Mouse (Mus musculus) retina, postnatal 7 days (tissue): Measurements from ENCODE around the gene Trpv1.

Experiments used
- DNase-seq: peaks from one replicate; pipeline ENCODE4 v3.0.0-alpha.2; 2012; ENCODE audit warnings: low read depth, low spot score

Gene Trpv1

DNA sequence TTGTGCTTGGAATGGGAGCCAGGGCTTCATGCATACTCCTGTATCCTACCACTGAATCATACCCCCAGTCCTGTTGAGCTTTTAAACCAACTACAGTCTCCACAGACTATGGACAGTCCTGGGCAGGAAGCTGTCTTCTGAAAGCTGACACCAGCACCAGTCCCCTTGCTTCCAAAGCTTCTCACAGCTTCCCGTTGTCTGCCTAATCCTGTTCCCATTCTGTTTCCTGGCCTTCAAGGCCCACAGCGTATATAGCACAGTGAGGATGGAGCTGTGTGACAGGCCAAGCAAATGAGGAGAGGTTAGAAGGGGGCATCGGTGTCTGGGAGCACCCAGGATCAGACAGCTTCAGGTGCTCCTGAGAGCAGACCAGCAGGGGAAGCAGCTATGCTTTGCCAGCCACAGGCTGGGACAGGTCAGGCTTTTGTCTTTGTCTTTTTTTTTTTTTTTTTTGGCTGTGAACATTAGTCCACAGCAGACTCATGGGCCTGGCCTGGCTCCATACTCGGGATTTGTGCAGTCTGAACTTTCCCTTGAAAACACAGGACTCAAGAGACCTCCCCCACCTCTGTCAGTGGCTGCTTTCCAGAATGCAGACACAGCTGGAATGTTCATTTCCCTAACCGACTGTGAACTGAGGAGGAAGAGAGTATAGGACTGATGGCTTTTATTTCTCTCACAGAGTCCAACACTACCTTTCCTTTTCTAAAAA is 2.1 kb downstream of the Trpv1 start:
- no peak for DNase-seq

DNA sequence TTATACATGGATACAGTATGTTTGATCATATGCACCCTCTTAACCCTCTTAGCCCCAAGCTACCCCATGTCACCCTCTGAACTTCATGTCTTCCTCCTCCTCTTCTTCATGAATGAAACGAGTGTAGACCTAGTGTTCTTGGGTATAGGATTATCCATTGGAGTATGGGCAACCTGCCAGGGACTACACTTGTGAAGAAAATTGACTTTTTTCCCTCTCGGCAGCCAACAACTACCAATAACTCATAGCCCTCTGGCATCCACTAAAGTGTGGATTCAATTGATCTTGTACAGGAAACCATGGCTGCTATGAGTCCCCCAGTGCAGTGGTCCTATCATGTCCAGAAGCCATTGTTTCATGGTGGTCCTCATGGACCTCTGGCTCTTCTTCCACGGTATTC is 2.6 kb downstream of the Trpv1 start:
- DNase-seq: no peak

DNA sequence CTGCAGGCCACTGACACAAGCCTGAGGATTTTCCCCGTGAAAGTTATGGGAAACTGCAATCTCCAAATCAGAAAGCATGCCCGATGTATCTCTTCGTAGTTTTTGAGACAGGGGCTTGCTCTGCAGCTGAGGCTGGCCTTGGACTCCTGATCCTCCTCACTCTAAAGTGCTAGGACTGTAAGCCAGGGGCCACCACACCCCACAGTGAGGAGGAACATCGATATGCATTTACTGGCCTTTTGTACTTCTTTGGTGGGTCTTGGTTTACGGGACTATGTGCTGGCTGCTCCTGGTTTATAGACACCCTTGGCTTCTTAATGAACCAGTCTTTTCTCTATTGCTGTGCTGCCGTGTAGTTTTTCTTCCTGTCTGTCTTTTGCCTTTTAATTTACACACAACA is 8.1 kb downstream of the Trpv1 start:
- no peak for DNase-seq

DNA sequence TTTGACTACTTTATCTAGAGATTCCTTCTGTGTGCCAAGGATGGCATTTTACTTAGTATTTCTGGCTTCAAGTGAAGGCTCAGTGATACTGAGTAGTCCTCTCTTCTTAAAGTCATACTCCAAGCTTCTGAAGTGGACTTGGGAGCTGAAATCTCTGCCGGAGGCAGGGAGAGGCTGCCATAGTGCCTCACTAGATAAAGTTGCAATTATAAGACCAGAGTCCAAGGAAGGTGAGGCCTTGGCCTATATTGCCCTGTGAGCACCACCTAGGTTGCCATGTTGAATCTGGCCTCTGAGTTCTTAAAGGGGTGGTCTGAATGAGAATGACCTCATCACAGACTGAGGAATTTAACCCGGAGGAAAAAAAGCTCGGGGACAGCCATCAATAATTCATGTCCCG is 8.7 kb downstream of the Trpv1 start:
- DNase-seq: no peak

DNA sequence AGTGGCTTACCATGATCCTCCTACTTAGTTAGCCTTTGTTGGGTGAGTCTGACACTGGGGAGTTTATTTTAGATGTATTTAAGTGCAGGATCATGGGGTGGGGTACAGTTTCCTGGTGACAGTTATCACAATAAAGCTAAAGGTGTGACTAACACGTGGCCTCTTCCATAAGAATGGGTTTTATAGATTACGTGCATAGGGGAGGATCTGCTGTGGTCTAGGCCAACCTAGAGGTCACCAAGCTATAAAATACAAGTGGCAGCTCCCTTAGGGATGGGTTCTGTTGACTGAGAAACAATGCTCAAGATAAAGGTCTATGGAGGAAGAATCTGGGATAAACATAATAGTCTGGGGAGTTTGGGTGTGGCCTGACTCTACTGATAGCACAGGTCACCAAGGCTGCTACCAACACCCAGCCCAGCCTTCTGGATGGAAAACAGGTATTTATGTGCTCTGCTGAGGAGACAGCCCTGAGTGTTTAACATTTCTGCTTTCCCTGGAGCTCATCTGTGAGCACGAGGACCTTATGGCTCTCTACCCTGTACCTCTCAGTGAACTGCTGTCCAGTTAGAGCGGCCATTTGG is 23.4 kb downstream of the Trpv1 start:
- no peak for DNase-seq

DNA sequence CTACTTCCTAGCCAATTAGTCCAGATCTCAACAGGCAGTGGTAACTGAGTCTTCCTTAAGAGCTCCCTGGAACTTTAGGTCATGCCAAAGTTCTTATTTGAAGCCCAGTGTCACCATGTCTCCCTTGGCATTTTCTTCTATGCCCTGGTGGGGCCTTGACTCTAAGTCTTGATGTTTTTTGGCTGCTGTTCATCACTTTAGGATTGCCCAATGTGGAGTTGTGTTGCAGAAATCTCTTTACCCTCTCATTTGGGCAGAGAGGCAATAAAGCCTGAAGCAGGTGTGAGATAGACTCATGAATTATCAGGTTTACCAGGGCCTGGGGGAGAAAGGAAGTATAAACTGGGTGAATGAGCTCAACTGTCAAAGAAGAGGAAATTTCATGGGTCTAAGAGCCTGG is 24.6 kb downstream of the Trpv1 start:
- DNase-seq: no peak

DNA sequence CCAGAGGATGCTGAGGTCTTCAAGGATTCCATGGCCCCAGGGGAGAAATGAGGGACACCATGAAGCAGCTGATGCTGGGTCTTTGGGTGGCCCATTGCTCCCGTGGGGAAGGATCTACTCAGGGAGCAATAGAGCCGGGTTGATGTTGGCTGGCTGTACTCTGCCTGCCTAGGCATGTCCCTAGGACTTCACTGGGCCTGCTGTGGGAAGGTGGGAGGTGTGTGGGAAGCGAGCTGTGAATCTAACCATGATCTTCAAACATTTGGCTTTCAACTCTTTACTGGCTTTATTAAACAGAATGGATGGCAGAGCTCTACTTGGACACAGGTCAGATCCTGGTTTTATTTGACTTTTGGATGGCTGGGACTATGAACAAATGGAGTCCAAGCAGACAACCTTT is 26.4 kb downstream of the Trpv1 start:
- no peak for DNase-seq

DNA sequence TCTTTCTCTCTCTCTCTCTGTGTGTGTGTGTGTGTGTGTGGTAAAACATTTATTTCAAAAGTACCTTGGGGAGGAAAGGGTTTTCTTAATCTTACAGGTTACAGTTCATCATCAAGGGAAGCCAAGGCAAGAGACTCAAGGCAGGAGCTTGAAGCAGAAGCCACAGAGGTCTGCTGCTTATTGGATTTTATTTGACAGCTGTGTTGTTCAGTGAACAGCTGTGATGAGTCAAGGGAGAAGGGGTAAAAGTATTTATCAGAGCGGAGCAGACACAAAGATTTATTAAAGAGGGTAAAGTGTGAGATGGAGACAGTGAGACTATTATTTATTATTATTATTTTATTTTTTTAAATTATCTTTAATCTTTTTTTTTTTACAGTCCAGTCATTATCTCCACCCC is 27.3 kb downstream of the Trpv1 start:
- no peak for DNase-seq

DNA sequence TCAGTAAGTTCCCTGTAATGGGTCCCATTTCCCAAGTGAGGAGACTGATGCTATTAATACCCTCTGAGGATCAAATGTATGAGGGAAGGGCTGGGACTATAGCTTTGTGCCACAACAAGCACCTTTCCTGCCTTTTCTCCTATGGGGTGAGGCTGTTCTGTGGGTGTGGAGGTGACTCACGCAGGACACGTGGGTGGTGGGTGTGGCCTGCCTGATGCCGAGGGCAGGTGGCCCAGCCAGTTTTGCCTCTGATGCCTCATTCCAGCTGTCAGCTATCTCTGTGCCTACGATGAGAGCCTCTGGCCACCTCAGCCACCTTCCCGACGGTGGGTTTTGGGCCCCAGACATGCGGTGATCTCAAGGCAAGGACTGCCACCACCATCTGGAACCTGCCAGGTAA is 33.2 kb downstream of the Trpv1 start, which contains the start of gene Trpv3:
Gene Trpv3, plus strand, starts transcription at position 122 of the 400 bp plus-strand sequence.
- no peak for DNase-seq

DNA sequence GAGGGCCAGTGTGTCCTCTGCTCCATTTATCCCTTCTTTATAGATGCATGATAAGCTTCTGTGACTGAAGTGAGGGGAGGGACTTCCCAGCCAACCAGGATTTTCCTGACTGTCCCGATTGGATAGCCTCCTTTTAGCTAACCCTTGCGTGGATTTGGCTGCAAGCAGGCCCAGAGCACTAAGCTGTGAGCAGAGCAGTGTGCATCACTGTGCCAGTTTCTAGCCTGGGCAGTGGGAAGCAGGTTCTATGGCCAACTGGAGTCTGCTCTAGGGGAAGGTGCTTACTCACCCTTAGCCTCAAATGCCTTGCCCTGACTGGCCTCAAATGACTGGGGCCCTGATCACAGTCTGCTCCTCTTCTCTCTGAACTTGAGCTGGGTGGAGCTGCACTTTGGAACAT is 40.7 kb downstream of the Trpv1 start:
- no peak for DNase-seq

DNA sequence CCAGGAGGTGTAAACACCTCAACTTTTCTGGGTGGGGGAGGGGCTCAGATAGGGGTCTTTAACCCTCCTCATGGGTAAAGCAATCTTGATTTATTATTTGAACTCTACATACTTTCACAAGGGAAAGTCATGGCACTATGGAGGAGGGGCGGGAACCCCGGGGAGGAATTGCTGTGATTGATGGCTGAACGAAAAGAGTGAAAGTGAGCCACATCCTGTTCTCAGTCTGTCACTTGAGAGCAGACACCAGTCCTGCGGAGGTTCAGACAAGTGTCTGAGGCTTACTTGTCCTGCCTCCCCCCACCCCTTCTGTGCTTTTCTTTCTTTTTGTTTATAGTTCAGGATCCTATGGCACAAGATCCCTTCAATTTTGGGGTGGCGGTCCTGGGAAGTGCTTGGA is 46.6 kb downstream of the Trpv1 start:
- DNase-seq: no peak

DNA sequence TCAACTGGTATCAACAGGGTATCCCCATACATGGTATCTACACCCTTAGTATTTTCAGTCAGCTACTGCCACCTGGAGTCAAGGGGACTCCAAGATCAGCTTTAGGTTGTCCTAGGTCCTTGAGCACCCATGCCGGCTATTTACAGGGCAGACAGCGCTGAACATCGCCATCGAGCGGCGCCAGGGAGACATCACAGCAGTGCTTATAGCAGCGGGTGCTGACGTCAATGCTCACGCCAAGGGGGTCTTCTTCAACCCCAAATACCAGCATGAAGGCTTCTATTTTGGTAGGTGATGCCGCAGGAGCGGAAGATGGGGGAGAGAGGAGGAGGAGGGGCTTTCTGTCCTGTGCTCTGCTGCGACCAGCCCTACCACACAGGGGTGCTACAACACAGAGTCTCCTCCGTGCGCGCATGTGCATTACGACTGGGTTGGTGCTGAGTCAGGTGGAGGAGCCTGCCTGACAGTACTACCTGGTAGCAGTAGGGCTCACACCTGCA is 47.5 kb downstream of the Trpv1 start:
- DNase-seq: peak; percentile 34

DNA sequence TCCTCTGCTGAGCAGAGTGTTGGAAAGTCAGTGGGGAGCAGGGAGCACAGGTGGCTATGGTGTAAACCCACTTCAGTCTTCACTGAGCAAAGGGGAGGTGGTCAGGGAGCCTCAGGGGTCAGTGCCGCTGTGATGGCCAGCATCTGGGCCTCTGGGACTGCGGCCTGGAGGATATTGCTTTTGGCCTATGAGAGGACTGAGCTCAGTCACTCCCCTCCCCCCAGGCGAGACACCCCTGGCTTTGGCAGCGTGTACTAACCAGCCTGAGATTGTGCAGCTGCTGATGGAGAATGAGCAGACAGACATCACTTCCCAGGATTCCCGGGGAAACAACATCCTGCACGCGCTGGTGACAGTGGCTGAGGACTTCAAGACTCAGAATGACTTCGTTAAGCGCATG is 49.3 kb downstream of the Trpv1 start:
- DNase-seq: no peak

DNA sequence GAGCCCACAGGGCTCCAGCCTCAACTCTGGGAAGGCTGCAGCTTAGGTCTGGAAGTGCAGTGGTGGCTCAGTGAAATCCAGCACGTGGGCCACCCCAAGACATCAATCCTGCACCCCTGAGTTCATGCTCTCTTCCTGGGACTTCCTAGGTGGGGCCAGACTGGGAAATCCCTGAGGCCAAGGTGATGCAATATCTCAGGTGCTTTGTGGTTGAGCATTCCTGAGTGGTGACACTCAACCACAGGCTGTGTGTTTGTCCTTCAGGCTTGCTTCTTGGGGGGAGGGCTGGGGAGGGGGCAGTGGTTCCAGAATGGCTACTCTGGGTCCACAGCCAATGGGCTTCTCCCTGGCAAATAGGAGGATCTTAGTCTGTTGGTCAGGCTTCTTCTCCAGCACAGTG is 49.8 kb downstream of the Trpv1 start:
- no peak for DNase-seq

DNA sequence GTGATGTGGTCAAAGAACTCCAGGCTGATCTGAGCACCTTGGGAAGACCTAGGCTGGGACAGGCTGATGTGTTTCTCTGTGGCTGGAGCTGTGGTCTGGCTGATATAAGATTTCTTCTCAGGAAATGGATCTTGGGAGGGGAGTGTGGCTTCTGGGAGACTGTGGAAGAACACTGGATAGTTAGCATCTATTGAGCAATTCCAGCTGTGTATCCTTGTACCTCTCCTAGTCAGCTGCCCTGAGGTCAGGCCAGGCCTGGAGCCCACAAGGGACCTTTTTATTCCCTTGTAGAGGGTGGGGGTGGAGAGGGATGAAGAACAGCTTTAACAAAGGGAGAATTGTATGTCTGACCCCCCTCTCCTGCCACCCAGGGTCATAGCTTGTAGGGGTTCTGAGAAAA is 50.3 kb downstream of the Trpv1 start:
- no peak for DNase-seq

DNA sequence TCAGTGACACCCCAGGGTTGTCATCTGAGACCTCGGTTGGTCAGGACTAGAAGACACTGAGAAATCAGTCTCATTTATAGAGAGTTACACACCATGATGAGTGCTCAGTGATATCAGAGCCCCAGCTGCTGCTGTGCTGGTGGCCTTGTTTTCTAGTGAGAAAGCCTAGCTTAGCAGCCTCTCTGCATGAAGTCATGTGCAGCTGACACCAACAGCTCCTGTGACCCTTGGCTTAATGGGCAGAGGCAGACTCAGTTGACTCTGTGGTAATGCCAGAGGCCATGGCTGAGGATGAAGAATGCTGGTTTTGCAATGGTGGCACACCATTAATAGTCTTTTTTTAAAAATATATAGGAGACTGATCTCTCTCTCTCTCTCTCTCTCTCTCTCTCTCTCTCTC is 55.5 kb downstream of the Trpv1 start:
- DNase-seq: no peak

DNA sequence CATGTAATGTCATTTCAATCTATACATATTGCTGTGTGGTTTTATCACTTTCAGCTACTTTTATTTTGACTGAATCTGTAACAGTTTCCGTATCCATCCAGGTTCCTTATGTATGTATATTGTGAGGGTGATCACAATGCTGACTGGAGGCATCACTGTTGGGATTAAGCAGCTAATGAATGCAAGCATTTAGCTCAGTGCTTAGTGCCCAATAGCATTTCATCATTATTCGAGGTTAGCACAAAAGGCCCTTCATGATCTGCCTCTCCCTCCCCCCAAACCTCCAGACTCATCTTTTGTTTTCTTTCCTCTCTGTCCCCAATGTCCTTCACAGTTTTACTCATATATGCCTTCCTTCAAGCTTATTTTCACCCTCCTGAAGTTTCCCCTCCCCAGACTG is 69.0 kb downstream of the Trpv1 start:
- no peak for DNase-seq
